In genomic region chr2:179292566-179292965, GRCm38 (mm10) we compare ENCODE assay signal across 15 mouse cellular contexts.
DNase-seq lines count a peak whose midpoint lies in the region; ATAC-seq lines count a peak whose summit lies in the region.
"Had no signal": no experiment of that assay in that cellular context is flagged by ENCODE, and none has a peak within 500 bp of the region (broad histone marks: within the 10 kb centered on the region; RNA-seq: fewer than 3 reads in every experiment).

No protein-coding gene starts in this region.

- ATAC-seq in kidney, embryonic 15.5 days (replicated peaks; ENCODE audit: low FRiP score), result 0 out of 2 replicates have a peak, but pooled peaks have one; percentile 18
- peak; percentile 60 for ATAC-seq in hindbrain, embryonic 11.5 days (ENCODE audit: low FRiP score)
- peak; percentile 45; the same call in 1 of the 2 replicates for ATAC-seq in liver, embryonic 16.5 days (ENCODE audit: low read depth)
- ATAC-seq in neural tube, embryonic 13.5 days (ENCODE audit: low read depth), result peak; percentile 36; the same call in 1 of the 2 replicates
- ATAC-seq in activated CD4-positive, CD25-positive, alpha-beta regulatory T cell, adult 4 months, result no peak
- ATAC-seq: intestine, postnatal 0 days; Patski had no signal

- no peaks in the 10 kb centered on the region for H3K27me3 ChIP-seq in kidney, embryonic 15.5 days
- H3K27me3 ChIP-seq in hindbrain, embryonic 11.5 days (ENCODE audit: control insufficient read depth, insufficient read depth, low read length), result no peaks in the 10 kb centered on the region
- H3K27me3 ChIP-seq in liver, embryonic 16.5 days (ENCODE audit: control insufficient read depth, insufficient read depth, low read depth, low read length), result no peaks in the 10 kb centered on the region
- H3K27me3 ChIP-seq in neural tube, embryonic 13.5 days, result no peaks in the 10 kb centered on the region
- H3K27me3 ChIP-seq: CH12.LX; liver, embryonic 15.5 days; Patski had no signal

- no peaks in the 10 kb centered on the region for H3K9me3 ChIP-seq in kidney, embryonic 15.5 days (replicated peaks)
- H3K9me3 ChIP-seq in hindbrain, embryonic 11.5 days (ENCODE audit: control insufficient read depth, low read length), result no peaks in the 10 kb centered on the region
- H3K9me3 ChIP-seq in liver, embryonic 16.5 days (replicated peaks; ENCODE audit: control insufficient read depth, low read length), result no peaks in the 10 kb centered on the region
- no peaks in the 10 kb centered on the region for H3K9me3 ChIP-seq in neural tube, embryonic 13.5 days

- no peaks in the 10 kb centered on the region for H3K36me3 ChIP-seq in kidney, embryonic 15.5 days
- no peaks in the 10 kb centered on the region for H3K36me3 ChIP-seq in hindbrain, embryonic 11.5 days (ENCODE audit: control insufficient read depth, insufficient read depth, low read length)
- no peaks in the 10 kb centered on the region for H3K36me3 ChIP-seq in liver, embryonic 16.5 days (ENCODE audit: control insufficient read depth, insufficient read depth)
- H3K36me3 ChIP-seq in neural tube, embryonic 13.5 days, result no peaks in the 10 kb centered on the region
- H3K36me3 ChIP-seq: liver, embryonic 15.5 days had no signal

- no peak overlapping the region for H3K9ac ChIP-seq in kidney, embryonic 15.5 days
- H3K9ac ChIP-seq in hindbrain, embryonic 11.5 days (ENCODE audit: low read depth, low read length), result 0 out of 2 replicates have a peak overlapping the region, but pooled peaks have one; percentile 19
- H3K9ac ChIP-seq in liver, embryonic 16.5 days (ENCODE audit: low read depth, low read length), result no peak overlapping the region
- H3K9ac ChIP-seq in neural tube, embryonic 13.5 days, result no peak overlapping the region
- H3K9ac ChIP-seq: forebrain, postnatal 0 days; liver, embryonic 15.5 days had no signal

- H3K4me2 ChIP-seq in kidney, embryonic 15.5 days, result no peak overlapping the region
- H3K4me2 ChIP-seq in hindbrain, embryonic 11.5 days (replicated peaks; ENCODE audit: low read depth, low read length), result no peak overlapping the region
- no peak overlapping the region for H3K4me2 ChIP-seq in liver, embryonic 16.5 days (ENCODE audit: low read depth, low read length)
- H3K4me2 ChIP-seq in neural tube, embryonic 13.5 days, result no peak overlapping the region
- H3K4me2 ChIP-seq: liver, embryonic 15.5 days had no signal

- no peaks in the 10 kb centered on the region for H3K4me1 ChIP-seq in kidney, embryonic 15.5 days
- H3K4me1 ChIP-seq in hindbrain, embryonic 11.5 days (replicated peaks; ENCODE audit: control insufficient read depth, insufficient read depth, low read length), result peaks cover 12% of the 10 kb centered on the region
- H3K4me1 ChIP-seq in liver, embryonic 16.5 days (ENCODE audit: control insufficient read depth, low read depth, low read length), result no peaks in the 10 kb centered on the region
- peaks cover 40% of the 10 kb centered on the region for H3K4me1 ChIP-seq in neural tube, embryonic 13.5 days (replicated peaks)

- H3K4me3 ChIP-seq in kidney, embryonic 15.5 days (replicated peaks), result no peak overlapping the region
- no peak overlapping the region for H3K4me3 ChIP-seq in hindbrain, embryonic 11.5 days (ENCODE audit: low read depth, low read length)
- H3K4me3 ChIP-seq in liver, embryonic 16.5 days (ENCODE audit: low read depth, low read length), result no peak overlapping the region
- H3K4me3 ChIP-seq in neural tube, embryonic 13.5 days, result no peak overlapping the region
- H3K4me3 ChIP-seq: liver, embryonic 15.5 days had no signal

- H3K27ac ChIP-seq in kidney, embryonic 15.5 days, result no peak overlapping the region
- H3K27ac ChIP-seq in hindbrain, embryonic 11.5 days (ENCODE audit: low read depth, low read length), result peak overlapping the region; percentile 86
- no peak overlapping the region for H3K27ac ChIP-seq in liver, embryonic 16.5 days (ENCODE audit: low read length)
- H3K27ac ChIP-seq in neural tube, embryonic 13.5 days (replicated peaks), result peak overlapping the region; percentile 57
- H3K27ac ChIP-seq: liver, embryonic 15.5 days had no signal

- WGBS in kidney, embryonic 15.5 days, result 45% methylated on average over 4 of the region's 4 CpGs
- 42% methylated on average over 4 of the region's 4 CpGs for WGBS in hindbrain, embryonic 11.5 days
- WGBS in liver, embryonic 16.5 days (ENCODE audit: insufficient replicate concordance), result 40% methylated on average over 4 of the region's 4 CpGs
- 44% methylated on average over 4 of the region's 4 CpGs for WGBS in neural tube, embryonic 13.5 days

- DNase-seq in kidney, adult 11 months, result no peak
- peak; percentile 58 for DNase-seq in hindbrain, embryonic 11.5 days (ENCODE audit: low spot score)
- DNase-seq in yolk sac, embryonic 10.5 days (ENCODE audit: low spot score), result no peak
- DNase-seq in layer of hippocampus, postnatal 25 days (ENCODE audit: extremely low spot score in 1 of 2, low spot score in 1 of 2), result no peak
- DNase-seq: cerebellum, adult 18-20 months; forebrain, postnatal 0 days; layer of hippocampus, postnatal 36 days had no signal

Comparison
In these comparisons a context has a peak if more than half of its experiments do, and no peak if none do; other contexts are left out.
1. H3K27ac ChIP-seq: peak in hindbrain, embryonic 11.5 days (single experiment) and neural tube, embryonic 13.5 days (single experiment); none in kidney, embryonic 15.5 days (single experiment) and liver, embryonic 16.5 days (single experiment).